Mouse (Mus musculus) spleen, postnatal 14 days (tissue): ENCODE measurements around the gene Nup160.

Source experiments
- DNase-seq, 2 experiments: peaks; one replicate each; pipeline ENCODE4 v3.0.0; 2021 to 2022; ENCODE audit warnings: low spot score in 2 of 2

Gene Nup160

GRCm38 (mm10) chr2:90661426-90661825 is 15.6 kb upstream of the Nup160 start:
- no peak for DNase-seq

- DNase-seq, result no peak
Measured at GRCm38 (mm10) chr2:90666591-90667387, 10.2 kb upstream of the Nup160 start.

- DNase-seq, result peak in 1 of 2 experiments; percentile 32
Measured at GRCm38 (mm10) chr2:90667388-90668265, 9.4 kb upstream of the Nup160 start.

GRCm38 (mm10) chr2:90670343-90670742 is 6.7 kb upstream of the Nup160 start:
- DNase-seq, result no peak

GRCm38 (mm10) chr2:90673339-90673738 is 3.7 kb upstream of the Nup160 start:
- no peak for DNase-seq

GRCm38 (mm10) chr2:90674555-90674954 is 2.5 kb upstream of the Nup160 start:
- DNase-seq, result no peak

- no peak for DNase-seq
Measured at GRCm38 (mm10) chr2:90675488-90675887, 1.5 kb upstream of the Nup160 start.

GRCm38 (mm10) chr2:90678256-90679060 is 1.4 kb downstream of the Nup160 start:
- DNase-seq, result no peak

GRCm38 (mm10) chr2:90679061-90679810 is 2.2 kb downstream of the Nup160 start:
- DNase-seq, result peak; percentile 89 to 95

- no peak for DNase-seq
Measured at GRCm38 (mm10) chr2:90700943-90701342, 23.9 kb downstream of the Nup160 start.

GRCm38 (mm10) chr2:90708548-90708947 is 31.5 kb downstream of the Nup160 start:
- no peak for DNase-seq

- no peak for DNase-seq
Measured at GRCm38 (mm10) chr2:90715555-90716092, 38.6 kb downstream of the Nup160 start.

- DNase-seq, result no peak
Measured at GRCm38 (mm10) chr2:90717366-90717765, 40.4 kb downstream of the Nup160 start.

- no peak for DNase-seq
Measured at GRCm38 (mm10) chr2:90717948-90718347, 40.9 kb downstream of the Nup160 start.

GRCm38 (mm10) chr2:90726818-90727217 is 49.8 kb downstream of the Nup160 start:
- no peak for DNase-seq

- DNase-seq, result no peak
Measured at GRCm38 (mm10) chr2:90735326-90735725, 58.3 kb downstream of the Nup160 start.

GRCm38 (mm10) chr2:90738801-90739200 is 61.8 kb downstream of the Nup160 start:
- DNase-seq, result no peak

GRCm38 (mm10) chr2:90739327-90739726 is 62.3 kb downstream of the Nup160 start:
- no peak for DNase-seq

- DNase-seq, result no peak
Measured at GRCm38 (mm10) chr2:90739921-90740320, 62.9 kb downstream of the Nup160 start.

GRCm38 (mm10) chr2:90744285-90745052 is 67.5 kb downstream of the Nup160 start:
- no peak for DNase-seq
